Mouse (Mus musculus) ES-E14 (cell line): ENCODE data around the gene Vwa2. TPM values are rescaled to one million over a fixed set of nuclear protein-coding genes. Genes with fewer than 3 reads are reported as not detected.

ENCODE experiments used
- DNase-seq: peaks from one replicate; pipeline ENCODE4 v3.0.0-alpha.2; 2013; ENCODE audit warnings: low read depth, low spot score
- H3K27ac ChIP-seq: 2 replicates; pipeline ENCODE4 v1.5.1; 2012; ENCODE audit warnings: low read depth, mild to moderate bottlenecking, low read length, moderate library complexity, mixed read lengths; ENCODE audit not compliant: poor library complexity, insufficient read depth, severe bottlenecking
- H3K36me3 ChIP-seq: 2 replicates; pipeline ENCODE4 v1.6.1; 2012; ENCODE audit warnings: mild to moderate bottlenecking, low read length, moderate library complexity, mixed read lengths; ENCODE audit not compliant: control insufficient read depth, poor library complexity, insufficient read depth, severe bottlenecking
- H3K4me1 ChIP-seq, 2 experiments: fragments of 150-350 bp in 1 of 2; sonication (generic) in 1 of 2; 2 replicates each; pipeline ENCODE4 v1.6.1; 2012; ENCODE audit warnings: low read length in 2 of 2, mild to moderate bottlenecking in 1 of 2, mixed read lengths in 1 of 2; ENCODE audit not compliant: control insufficient read depth in 2 of 2, insufficient read depth in 2 of 2, poor library complexity in 1 of 2
- H3K4me3 ChIP-seq, 2 experiments: fragments of 150-350 bp in 1 of 2; sonication (generic) in 1 of 2; 2 replicates each; pipeline ENCODE4 v1.5.1; 2012; ENCODE audit warnings: low read length in 2 of 2, low read depth in 1 of 2, mild to moderate bottlenecking in 1 of 2, mixed read lengths in 1 of 2; ENCODE audit not compliant: insufficient read depth in 1 of 2, poor library complexity in 1 of 2, severe bottlenecking in 1 of 2
- H3K9ac ChIP-seq: 2 replicates; pipeline ENCODE4 v1.6.1; 2012; ENCODE audit warnings: low read depth, mild to moderate bottlenecking, low read length, mixed read lengths; ENCODE audit not compliant: poor library complexity, insufficient read depth, severe bottlenecking
- H3K9me3 ChIP-seq: fragments of 150-350 bp; sonication (generic); 2 replicates; pipeline ENCODE4 v1.6.1; 2012; ENCODE audit warnings: low read depth, mild to moderate bottlenecking, low read length; ENCODE audit not compliant: control insufficient read depth, insufficient read depth
- CHD2 ChIP-seq: IDR thresholded peaks from 2 replicates; pipeline ENCODE4 v1.6.1; 2014; ENCODE audit warnings: mild to moderate bottlenecking, low read depth, low read length, inconsistent platforms
- HCFC1 ChIP-seq: IDR thresholded peaks from 2 replicates; pipeline ENCODE4 v1.6.1; 2012; ENCODE audit warnings: low read length, inconsistent platforms, borderline replicate concordance; ENCODE audit not compliant: insufficient read depth
- MAFK ChIP-seq: IDR thresholded peaks from 2 replicates; pipeline ENCODE4 v1.6.1; 2014; ENCODE audit warnings: mild to moderate bottlenecking, low read depth, low read length, inconsistent platforms; ENCODE audit not compliant: insufficient read depth
- ZC3H11A ChIP-seq: IDR thresholded peaks from 2 replicates; pipeline ENCODE4 v1.6.1; 2012; ENCODE audit warnings: low read depth, mild to moderate bottlenecking, inconsistent platforms, low read length, borderline replicate concordance
- ZNF384 ChIP-seq: IDR thresholded peaks from 2 replicates; pipeline ENCODE4 v1.6.1; 2012; ENCODE audit warnings: low read depth, low read length, inconsistent platforms
- in situ Hi-C, 2 experiments: fragments of 600-800 bp; cut with MboI; formaldehyde crosslinking; loops; one replicate each; pipeline ENCODE4 v1.15.1; 2025; ENCODE audit warnings: low sequenced_read_pairs in 2 of 2, inconsistent platforms in 1 of 2; ENCODE audit not compliant: unreplicated experiment in 2 of 2
- total RNA-seq: library from RNA; depleted of rRNA; stranded (reverse); fragments of 300-350 nt; gene quantifications from 2 replicates; pipeline ENCODE4 v1.2.3, GENCODE M21; 2012; rRNA removed

Gene Vwa2
- 3.0 and 5.9 TPM in 2 replicates for total RNA-seq

DNA sequence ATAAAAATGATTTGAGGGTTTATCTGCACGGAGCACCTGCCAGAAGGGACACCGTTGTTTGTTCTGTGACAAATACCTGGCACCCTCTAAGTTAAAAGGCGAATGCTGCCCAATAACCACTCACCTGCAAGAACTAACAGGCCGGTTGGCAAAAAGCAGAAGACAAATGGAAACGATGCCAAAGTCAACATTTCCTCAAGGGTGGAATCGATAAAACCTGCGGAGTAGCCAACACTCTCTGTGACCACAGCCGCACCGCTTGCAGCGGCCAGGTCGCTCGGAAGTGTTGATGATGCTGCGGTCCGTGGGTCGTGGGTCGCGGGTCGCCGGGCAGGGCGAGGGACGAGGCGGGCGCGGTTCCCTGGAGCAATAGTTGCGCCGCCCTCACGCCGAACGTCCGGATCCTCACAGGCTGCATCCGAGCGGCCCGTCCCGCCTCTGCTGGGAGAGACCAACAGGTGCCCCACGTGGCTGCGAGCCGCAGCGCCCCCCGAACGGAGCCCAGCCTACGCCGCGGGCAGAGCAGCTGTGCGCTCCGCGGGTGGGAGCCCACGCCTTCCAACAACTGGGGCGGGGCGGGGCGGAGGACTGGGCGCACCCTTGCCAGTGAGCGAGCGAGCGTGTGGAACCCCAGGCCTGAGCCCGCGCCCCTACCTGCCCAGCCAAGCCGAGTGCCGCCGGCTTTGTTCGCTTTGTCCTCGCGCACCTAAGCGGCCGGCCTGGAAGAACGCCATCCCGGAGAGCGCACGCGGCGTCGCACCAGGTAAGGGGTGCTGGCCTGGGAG is at the start of gene Vwa2:
TSS of gene Vwa2 (plus strand) at position 434 of the 785 bp plus-strand sequence.
- H3K4me3 ChIP-seq: peak within 1 kb of the TSS; percentile 60 to 66
- no peak for TF ChIP-seq MAFK
- no peak for TF ChIP-seq CHD2
- TF ChIP-seq ZC3H11A: no peak
- TF ChIP-seq ZNF384: no peak
- TF ChIP-seq HCFC1: no peak
- in situ Hi-C loops: no loop called here
- no peak within 1 kb of the TSS for H3K27ac ChIP-seq
- H3K36me3 ChIP-seq: no peaks in the 10 kb centered on the region
- H3K4me1 ChIP-seq: no peaks in the 10 kb centered on the region; a peak in 1 of 4 replicates
- H3K9ac ChIP-seq: peak within 1 kb of the TSS; percentile 58
- peak; percentile 44 for DNase-seq
- H3K9me3 ChIP-seq: no peaks in the 10 kb centered on the region

DNA sequence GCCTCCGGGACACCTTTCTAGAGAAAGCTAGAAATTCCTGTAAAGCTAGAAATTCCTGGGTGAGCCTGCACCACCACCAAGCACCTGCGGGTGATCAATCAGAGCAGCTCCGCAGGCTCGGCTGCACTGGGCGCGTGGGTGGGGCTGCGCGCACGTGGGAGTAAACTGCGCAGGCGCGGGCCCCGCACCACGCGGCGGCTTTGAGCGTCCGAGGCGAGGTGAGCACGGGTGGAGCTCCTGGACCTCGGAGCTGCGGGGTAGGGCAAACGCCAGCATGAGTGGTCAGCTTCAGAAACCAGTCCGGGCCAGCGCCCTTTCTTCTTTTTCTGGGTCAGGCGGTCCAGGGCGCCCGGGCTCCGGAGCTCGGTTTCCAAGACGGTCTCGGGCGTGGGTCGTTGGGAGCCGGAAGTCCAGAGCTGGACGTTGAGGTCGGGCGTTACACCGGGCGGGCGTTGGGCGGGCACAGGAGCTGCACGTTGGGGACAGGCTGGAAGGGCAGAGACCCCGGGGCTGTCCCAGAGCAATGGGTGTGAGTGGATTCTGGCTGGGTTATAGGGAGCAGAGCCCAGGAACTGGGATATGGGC is 47.9 kb upstream of the Vwa2 start, which contains the start of gene Tdrd1:
TSS of gene Tdrd1 (plus strand) at position 163 of the 585 bp plus-strand sequence.
- H3K9ac ChIP-seq: 0 out of 2 replicates have a peak within 1 kb of the TSS, but pooled peaks have one; percentile 6
- in situ Hi-C loops: no loop called here
- H3K4me1 ChIP-seq: peaks cover under 1 to 3% of the 10 kb centered on the region in 2 experiments; a peak in 3 of 4 replicates
- no peak within 1 kb of the TSS for H3K27ac ChIP-seq
- no peak for DNase-seq
- TF ChIP-seq HCFC1: no peak
- no peak for TF ChIP-seq MAFK
- TF ChIP-seq ZC3H11A: no peak
- TF ChIP-seq ZNF384: no peak
- peak within 1 kb of the TSS in 1 of 2 experiments; percentile 26; a peak in 2 of 4 replicates for H3K4me3 ChIP-seq
- H3K9me3 ChIP-seq: no peaks in the 10 kb centered on the region
- H3K36me3 ChIP-seq: no peaks in the 10 kb centered on the region

DNA sequence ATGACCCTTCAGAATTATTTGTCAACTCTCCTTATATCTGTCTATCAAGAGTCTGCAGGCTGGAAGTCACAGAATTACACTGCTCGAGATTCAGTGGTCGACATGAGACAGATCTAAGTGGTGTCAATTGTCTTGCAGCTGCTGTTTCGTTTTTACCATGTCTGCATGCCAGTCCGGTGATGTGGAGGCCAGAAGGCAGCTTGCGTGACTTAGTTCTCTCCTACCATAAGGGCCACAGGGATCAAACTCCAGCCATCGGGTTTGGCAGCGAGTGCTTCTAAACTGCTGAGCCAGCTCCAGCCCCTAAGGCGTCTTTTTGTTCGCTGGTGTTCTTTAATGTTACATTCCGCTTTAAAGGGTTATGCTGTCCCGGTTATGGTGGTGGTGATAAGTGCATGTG is 45.7 kb upstream of the Vwa2 start:
- Histone ChIP-seq H3K9ac (no peak overlapping the region), H3K36me3 (no peaks in the 10 kb centered on the region), H3K27ac (no peak overlapping the region), H3K4me3 (no peak overlapping the region), H3K9me3 (no peaks in the 10 kb centered on the region), H3K4me1 (no peaks in the 10 kb centered on the region; a peak in 1 of 4 replicates)
- TF ChIP-seq CHD2: no peak
- no peak for TF ChIP-seq HCFC1
- TF ChIP-seq MAFK: no peak
- no peak for TF ChIP-seq ZC3H11A
- TF ChIP-seq ZNF384: no peak
- DNase-seq: no peak
- in situ Hi-C loops: no loop called here

GRCm38 (mm10) chr19:56829267-56829666 is 44.8 kb upstream of the Vwa2 start:
- no peak overlapping the region for H3K4me3 ChIP-seq
- no peak for TF ChIP-seq CHD2
- TF ChIP-seq ZNF384: no peak
- no peak for TF ChIP-seq MAFK
- no peak for TF ChIP-seq ZC3H11A
- TF ChIP-seq HCFC1: no peak
- no peaks in the 10 kb centered on the region for H3K36me3 ChIP-seq
- no peaks in the 10 kb centered on the region for H3K9me3 ChIP-seq
- H3K27ac ChIP-seq: no peak overlapping the region
- no peak for DNase-seq
- no peaks in the 10 kb centered on the region; a peak in 1 of 4 replicates for H3K4me1 ChIP-seq
- in situ Hi-C loops: no loop called here
- no peak overlapping the region for H3K9ac ChIP-seq
